Mouse (Mus musculus) neural tube, embryonic 15.5 days (tissue): ENCODE results near the gene Sema6d. TPM values are rescaled to one million over a fixed set of nuclear protein-coding genes. Genes with fewer than 3 reads are reported as not detected.
A peak's percentile ranks its signal among the peaks of the same experiment; 100 is the strongest.

Source experiments
- ATAC-seq: fragments of 200-750 bp; cut with Nextera tagmentation; 2 replicates; pipeline ENCODE4 v1.8.0; 2017; ENCODE audit warnings: mild to moderate bottlenecking, moderate TSS enrichment, moderate library complexity; ENCODE audit not compliant: low FRiP score
- H3K27ac ChIP-seq: fragments of 300-500 bp; sonication (generic); replicated peaks from 2 replicates; pipeline ENCODE4 v1.5.1; 2015; ENCODE audit warnings: mild to moderate bottlenecking, inconsistent platforms
- H3K27me3 ChIP-seq: fragments of 300-500 bp; sonication (generic); replicated peaks from 2 replicates; pipeline ENCODE4 v1.6.1; 2015; ENCODE audit warnings: inconsistent platforms
- H3K36me3 ChIP-seq: fragments of 300-500 bp; sonication (generic); 2 replicates; pipeline ENCODE4 v1.6.1; 2015; ENCODE audit warnings: inconsistent platforms
- H3K4me1 ChIP-seq: fragments of 300-500 bp; sonication (generic); 2 replicates; pipeline ENCODE4 v1.6.1; 2015; ENCODE audit warnings: inconsistent platforms
- H3K4me2 ChIP-seq: fragments of 300-500 bp; sonication (generic); 2 replicates; pipeline ENCODE4 v1.6.1; 2015; ENCODE audit warnings: inconsistent platforms, mild to moderate bottlenecking, moderate library complexity
- H3K4me3 ChIP-seq: fragments of 300-500 bp; sonication (generic); replicated peaks from 2 replicates; pipeline ENCODE4 v1.5.1; 2015; ENCODE audit warnings: mild to moderate bottlenecking, inconsistent platforms
- H3K9ac ChIP-seq: fragments of 300-500 bp; sonication (generic); replicated peaks from 2 replicates; pipeline ENCODE4 v1.6.1; 2015; ENCODE audit warnings: mild to moderate bottlenecking, inconsistent platforms
- H3K9me3 ChIP-seq: fragments of 300-500 bp; sonication (generic); replicated peaks from 2 replicates; pipeline ENCODE4 v1.6.1; 2016; ENCODE audit warnings: inconsistent platforms
- WGBS: fragments of 180-500 bp; shearing (Covaris S2); methylation state at CpG from one replicate; pipeline ENCODE4 v1.1.7; 2015; ENCODE audit warnings: mixed read lengths; 5-methylcytosine and 5-hydroxymethylcytosine counted together
- polyA plus RNA-seq: library from polyadenylated mRNA; unstranded; fragments of >200 nt; fragmentation: Nextera tagmentation; extraction: Ambion mirVana; gene quantifications from 2 replicates; pipeline ENCODE4 v1.2.1, GENCODE M21; 2015

Gene Sema6d
- polyA plus RNA-seq, 1 experiment from 2014 or later, result 50.4 TPM

DNA sequence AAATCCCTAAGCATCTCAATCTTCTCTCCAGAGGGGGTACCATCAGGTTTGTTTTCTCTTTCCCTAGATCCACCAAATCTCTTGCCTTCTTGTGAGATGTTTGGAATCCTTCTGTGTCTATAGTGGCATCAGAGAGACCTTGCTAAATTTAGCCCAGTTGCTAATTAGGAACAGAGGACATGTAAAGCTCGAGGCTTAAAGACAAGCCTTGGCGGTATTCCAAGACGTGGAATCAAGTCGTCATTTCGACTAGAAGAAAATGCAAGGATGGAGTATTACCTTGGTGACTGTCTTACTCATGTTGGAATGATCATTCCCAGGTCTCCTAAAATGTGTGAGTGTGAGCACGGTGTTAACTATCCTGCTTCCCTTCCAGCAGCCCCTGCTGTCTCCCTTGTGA lies 314.2 kb downstream of the Sema6d start:
- H3K4me3 ChIP-seq, result no peak overlapping the region
- H3K27ac ChIP-seq, result 0 out of 2 replicates have a peak overlapping the region, but pooled peaks have one; percentile 9
- H3K27me3 ChIP-seq, result no peaks in the 10 kb centered on the region
- H3K36me3 ChIP-seq, result no peaks in the 10 kb centered on the region
- no peak overlapping the region for H3K4me2 ChIP-seq
- ATAC-seq, result no peak
- H3K9ac ChIP-seq, result no peak overlapping the region
- no peaks in the 10 kb centered on the region for H3K9me3 ChIP-seq
- WGBS, result 59% methylated on average over 6 of the region's 6 CpGs
- peaks cover 19% of the 10 kb centered on the region for H3K4me1 ChIP-seq

DNA sequence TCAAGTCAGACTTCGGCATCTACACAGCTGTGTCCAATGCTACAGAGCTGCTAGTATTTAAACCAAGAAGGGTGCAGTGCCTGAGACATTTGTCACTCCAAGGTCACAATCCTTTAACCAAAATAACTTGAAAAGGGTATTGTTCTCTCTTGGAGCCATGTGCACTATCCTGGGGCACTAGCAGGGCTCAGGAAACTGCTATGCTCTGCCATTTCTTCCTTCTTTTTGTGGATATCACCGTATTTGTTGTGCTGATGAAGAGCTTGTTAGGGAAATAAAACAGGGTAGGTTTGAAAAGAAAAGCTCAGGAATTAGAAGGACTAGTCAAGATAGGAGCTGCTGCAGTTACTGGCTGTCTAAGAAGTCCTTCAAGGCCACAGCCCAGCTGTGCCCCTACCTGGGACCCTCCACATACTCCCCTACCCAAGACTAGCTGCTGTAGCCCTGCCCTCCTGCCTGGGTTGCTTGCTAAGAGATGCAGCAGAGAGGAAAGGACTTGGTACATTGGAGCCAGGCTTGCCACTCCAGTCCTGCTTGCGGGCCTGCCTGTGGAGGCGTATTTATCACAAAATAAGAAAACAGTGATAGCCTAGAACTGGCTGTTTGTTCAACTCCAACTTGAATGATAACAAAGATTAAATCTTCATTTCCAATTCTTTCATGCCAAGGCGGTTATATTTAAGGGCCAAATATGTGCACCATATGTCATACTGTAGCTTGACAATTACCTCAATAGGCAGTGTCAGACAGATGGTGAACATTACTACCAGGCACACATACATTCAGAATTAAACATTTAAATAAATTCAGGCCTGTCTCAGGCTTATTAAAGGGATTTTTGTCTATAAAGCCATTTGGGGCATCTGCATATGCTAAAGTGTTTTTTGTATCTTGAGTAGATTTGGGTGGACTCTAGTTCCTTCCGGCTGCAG lies 315.1 kb downstream of the Sema6d start:
- Histone ChIP-seq H3K4me1 (peaks cover 19% of the 10 kb centered on the region), H3K4me3 (no peak overlapping the region), H3K9ac (no peak overlapping the region), H3K27ac (peak overlapping the region; percentile 45; the same call in 1 of the 2 replicates), H3K27me3 (no peaks in the 10 kb centered on the region), H3K36me3 (no peaks in the 10 kb centered on the region), H3K9me3 (no peaks in the 10 kb centered on the region), H3K4me2 (no peak overlapping the region)
- 72% methylated on average over 6 of the region's 6 CpGs for WGBS
- ATAC-seq, result no peak

DNA sequence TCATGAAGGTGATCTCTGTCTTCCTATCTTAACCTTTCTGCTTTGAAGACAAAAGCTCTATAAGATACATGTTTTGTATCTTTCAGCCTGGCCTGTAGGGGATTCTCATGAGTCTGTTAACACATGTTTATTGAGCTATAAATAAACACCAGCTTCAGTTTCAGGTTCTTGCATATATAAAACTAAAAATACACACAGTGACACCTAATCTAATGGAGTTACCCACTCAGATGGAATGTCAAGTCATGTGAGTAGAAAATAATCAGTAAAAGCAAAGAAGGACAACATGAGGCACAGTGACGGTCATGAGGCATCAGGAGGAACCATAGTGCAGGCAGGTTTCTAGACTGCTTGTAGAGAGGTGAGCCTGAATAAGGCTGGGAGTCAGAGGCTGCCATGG lies 319.2 kb downstream of the Sema6d start:
- H3K27ac ChIP-seq, result no peak overlapping the region
- H3K4me1 ChIP-seq, result peaks cover 10% of the 10 kb centered on the region
- H3K9me3 ChIP-seq, result no peaks in the 10 kb centered on the region
- no peaks in the 10 kb centered on the region for H3K27me3 ChIP-seq
- no peak overlapping the region for H3K4me3 ChIP-seq
- WGBS, result 90% methylated on average over 1 of the region's 1 CpGs
- ATAC-seq, result no peak
- no peaks in the 10 kb centered on the region for H3K36me3 ChIP-seq
- no peak overlapping the region for H3K4me2 ChIP-seq
- no peak overlapping the region for H3K9ac ChIP-seq

DNA sequence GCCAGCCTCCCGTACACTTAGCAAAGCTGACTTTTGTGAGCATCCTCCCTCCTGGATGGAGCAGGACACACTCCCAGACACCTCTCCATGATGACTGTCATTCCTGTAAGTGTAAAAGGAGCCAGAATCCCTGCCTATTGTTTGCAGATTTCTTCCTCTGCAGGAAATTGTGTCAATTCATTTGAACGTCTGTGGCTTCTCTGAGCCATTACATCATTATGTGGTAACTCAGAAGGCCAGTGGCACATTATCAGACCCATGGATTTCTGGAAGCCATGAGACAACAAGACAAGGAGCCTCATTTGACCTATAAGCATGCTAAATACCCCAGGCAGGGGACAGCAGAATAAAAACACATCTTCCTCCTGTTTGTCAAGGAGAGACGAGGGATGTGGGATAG lies 327.0 kb downstream of the Sema6d start:
- H3K36me3 ChIP-seq, result no peaks in the 10 kb centered on the region
- ATAC-seq, result no peak
- H3K27ac ChIP-seq, result no peak overlapping the region
- H3K4me1 ChIP-seq, result no peaks in the 10 kb centered on the region
- H3K9me3 ChIP-seq, result no peaks in the 10 kb centered on the region
- no peak overlapping the region for H3K4me2 ChIP-seq
- no peak overlapping the region for H3K4me3 ChIP-seq
- no peaks in the 10 kb centered on the region for H3K27me3 ChIP-seq
- 63% methylated on average over 3 of the region's 3 CpGs for WGBS
- no peak overlapping the region for H3K9ac ChIP-seq

DNA sequence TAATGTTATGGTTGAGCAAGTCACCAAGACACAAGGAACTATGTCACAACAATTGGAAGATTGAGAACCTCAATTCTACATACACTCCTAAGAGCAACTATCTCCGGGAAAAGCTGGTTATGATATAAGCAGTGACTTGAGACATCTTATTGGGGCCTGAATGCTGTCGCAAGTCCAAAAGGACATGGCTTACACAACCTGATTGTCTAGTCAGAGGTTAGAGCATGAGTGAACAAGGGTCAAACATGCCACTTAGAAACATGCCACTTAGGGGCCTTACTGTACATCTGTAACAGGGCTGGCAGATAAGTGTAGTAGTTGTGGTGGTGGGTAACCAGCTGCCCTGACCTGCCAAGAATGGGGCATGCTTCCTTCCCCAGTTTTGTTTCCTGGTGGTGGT lies 328.6 kb downstream of the Sema6d start:
- no peak for ATAC-seq
- H3K4me3 ChIP-seq, result no peak overlapping the region
- no peaks in the 10 kb centered on the region for H3K4me1 ChIP-seq
- H3K27me3 ChIP-seq, result no peaks in the 10 kb centered on the region
- 99% methylated on average over 2 of the region's 2 CpGs for WGBS
- H3K9ac ChIP-seq, result no peak overlapping the region
- no peaks in the 10 kb centered on the region for H3K36me3 ChIP-seq
- H3K4me2 ChIP-seq, result no peak overlapping the region
- no peak overlapping the region for H3K27ac ChIP-seq
- no peaks in the 10 kb centered on the region for H3K9me3 ChIP-seq

DNA sequence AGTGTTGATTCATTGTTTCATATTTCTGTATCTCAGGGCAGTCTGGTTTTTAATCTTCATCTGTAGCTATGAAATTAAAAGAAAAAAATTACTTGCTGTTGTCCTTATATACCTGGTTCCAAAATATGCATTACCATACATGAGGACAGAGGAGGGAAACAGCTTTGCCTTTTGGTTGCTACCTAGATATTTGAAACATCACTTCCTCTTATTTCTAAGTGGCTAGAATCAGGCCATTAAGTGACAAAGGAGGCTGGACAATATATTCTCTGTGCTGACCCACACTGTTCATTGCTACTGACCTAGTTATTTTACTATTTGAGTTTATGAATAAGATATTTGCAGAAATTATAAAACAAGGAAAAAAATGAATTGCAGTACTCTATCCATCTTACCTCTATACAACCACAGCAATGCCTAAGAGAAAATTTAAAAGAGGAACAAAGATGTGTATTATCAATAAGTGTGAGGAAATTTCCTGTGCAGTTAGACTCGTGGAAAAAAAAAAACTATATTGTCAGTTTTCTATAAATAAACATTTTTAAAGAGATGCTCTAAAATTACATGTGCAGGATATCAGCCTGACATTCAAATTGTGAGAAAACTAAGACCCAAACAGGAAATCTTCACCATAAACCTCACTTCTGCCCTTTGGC lies 330.5 kb downstream of the Sema6d start:
- no peak overlapping the region for H3K27ac ChIP-seq
- no peak overlapping the region for H3K9ac ChIP-seq
- no peaks in the 10 kb centered on the region for H3K9me3 ChIP-seq
- no peaks in the 10 kb centered on the region for H3K36me3 ChIP-seq
- no peak for ATAC-seq
- H3K4me3 ChIP-seq, result no peak overlapping the region
- 65% methylated on average over 1 of the region's 1 CpGs for WGBS
- no peaks in the 10 kb centered on the region for H3K27me3 ChIP-seq
- no peak overlapping the region for H3K4me2 ChIP-seq
- no peaks in the 10 kb centered on the region for H3K4me1 ChIP-seq

DNA sequence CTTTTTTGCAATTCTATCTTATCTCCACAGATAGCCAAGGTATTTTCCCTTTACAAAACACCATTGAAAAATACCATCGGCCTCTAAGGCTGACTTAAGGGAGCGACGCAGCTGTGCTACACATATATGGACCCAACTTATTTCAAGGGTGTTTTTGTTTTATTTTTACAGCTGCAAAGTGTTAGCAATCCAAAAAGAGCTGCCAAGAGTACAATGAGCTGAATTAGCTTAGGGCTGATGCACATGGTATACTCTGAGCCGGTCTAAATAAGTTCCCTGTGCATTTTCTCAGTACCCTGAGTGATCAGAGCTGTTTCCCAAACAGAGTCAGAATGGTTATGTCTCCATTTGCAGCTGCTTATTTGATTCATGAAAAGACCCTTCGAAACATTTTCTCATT lies 340.0 kb downstream of the Sema6d start:
- ATAC-seq, result no peak
- Histone ChIP-seq H3K9me3 (no peaks in the 10 kb centered on the region), H3K4me2 (no peak overlapping the region), H3K27ac (no peak overlapping the region), H3K4me1 (no peaks in the 10 kb centered on the region), H3K4me3 (no peak overlapping the region), H3K9ac (no peak overlapping the region), H3K27me3 (no peaks in the 10 kb centered on the region), H3K36me3 (no peaks in the 10 kb centered on the region)
- WGBS, result 80% methylated on average over 5 of the region's 5 CpGs

DNA sequence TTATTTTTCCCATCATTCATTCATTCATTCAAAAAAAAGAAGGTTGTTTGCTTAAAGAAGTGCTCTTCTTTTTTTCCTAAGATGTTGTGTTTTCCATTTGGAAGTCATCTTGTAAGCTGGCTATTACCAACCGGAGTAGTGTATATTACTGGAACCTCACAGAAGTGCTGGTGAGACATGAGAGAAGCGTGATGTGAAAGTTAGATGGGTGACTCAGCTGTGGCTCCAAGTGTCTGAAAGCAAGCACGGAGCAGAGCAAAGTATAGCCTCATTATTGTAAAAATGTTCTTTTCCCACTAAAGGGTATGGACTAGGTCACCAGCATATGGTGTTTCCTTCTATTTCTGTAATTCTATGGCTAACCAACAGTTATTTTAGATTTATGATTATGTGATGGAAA lies 340.9 kb downstream of the Sema6d start:
- no peak overlapping the region for H3K4me2 ChIP-seq
- WGBS, result 93% methylated on average over 3 of the region's 3 CpGs
- no peak for ATAC-seq
- H3K9ac ChIP-seq, result no peak overlapping the region
- no peak overlapping the region for H3K4me3 ChIP-seq
- H3K27me3 ChIP-seq, result no peaks in the 10 kb centered on the region
- H3K36me3 ChIP-seq, result no peaks in the 10 kb centered on the region
- H3K4me1 ChIP-seq, result no peaks in the 10 kb centered on the region
- no peaks in the 10 kb centered on the region for H3K9me3 ChIP-seq
- H3K27ac ChIP-seq, result no peak overlapping the region

DNA sequence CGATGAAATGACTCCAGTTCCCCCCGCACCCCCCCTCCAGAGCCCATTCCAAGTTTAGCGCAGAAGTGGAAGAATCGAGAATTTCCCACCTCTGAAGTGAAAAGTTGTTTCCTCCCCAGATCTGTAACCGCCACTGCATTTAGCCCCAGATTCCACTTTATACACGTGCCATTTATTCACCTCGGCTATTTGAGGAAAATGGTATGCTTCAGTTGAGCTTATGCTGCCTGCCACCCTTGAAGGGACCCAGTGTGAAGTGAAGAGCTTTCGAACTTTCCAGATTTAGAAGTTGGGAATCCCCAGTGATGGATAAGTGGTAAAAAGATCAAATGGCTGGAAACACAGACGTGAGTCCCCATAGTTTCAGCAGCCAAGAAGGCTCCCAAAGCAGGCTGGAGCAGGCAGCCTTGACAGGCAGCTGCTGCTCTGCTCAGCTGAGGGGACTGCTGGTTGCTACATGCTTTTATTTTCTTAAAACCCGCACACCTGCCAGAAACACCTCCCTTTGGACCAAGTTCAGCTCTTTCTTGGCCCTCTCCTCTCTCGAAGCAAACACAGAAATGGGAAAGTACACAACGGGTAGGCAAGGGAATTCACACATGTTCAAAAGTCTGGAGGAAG lies 345.7 kb downstream of the Sema6d start:
- no peak for ATAC-seq
- WGBS, result 73% methylated on average over 12 of the region's 12 CpGs
- no peaks in the 10 kb centered on the region for H3K36me3 ChIP-seq
- H3K9ac ChIP-seq, result no peak overlapping the region
- no peak overlapping the region for H3K4me3 ChIP-seq
- H3K9me3 ChIP-seq, result no peaks in the 10 kb centered on the region
- no peaks in the 10 kb centered on the region for H3K27me3 ChIP-seq
- no peak overlapping the region for H3K4me2 ChIP-seq
- H3K27ac ChIP-seq, result no peak overlapping the region
- no peaks in the 10 kb centered on the region for H3K4me1 ChIP-seq

DNA sequence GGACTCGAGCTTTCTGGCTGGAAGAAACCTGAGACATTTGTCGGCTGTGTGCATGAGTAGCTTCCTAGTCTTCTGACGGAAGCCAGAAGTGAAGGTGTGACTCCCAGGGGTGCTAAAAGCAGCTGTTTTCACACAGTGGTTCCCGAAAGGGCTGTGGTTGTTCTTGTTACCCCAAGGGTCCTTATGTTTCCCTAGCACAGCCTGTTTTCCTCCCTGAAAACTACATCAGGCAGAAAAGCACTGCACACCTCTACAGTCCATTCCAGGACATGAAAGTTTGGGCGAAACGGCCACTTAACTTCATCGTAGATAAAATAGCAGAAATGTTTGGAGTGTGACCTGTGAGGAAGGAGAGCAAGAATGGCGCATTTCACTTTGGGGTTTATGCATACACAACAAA lies 346.9 kb downstream of the Sema6d start:
- Histone ChIP-seq H3K27me3 (no peaks in the 10 kb centered on the region), H3K4me1 (peaks cover 7% of the 10 kb centered on the region; the same call in 1 of the 2 replicates), H3K4me2 (no peak overlapping the region), H3K36me3 (no peaks in the 10 kb centered on the region), H3K27ac (no peak overlapping the region), H3K9ac (no peak overlapping the region), H3K4me3 (no peak overlapping the region), H3K9me3 (no peaks in the 10 kb centered on the region)
- WGBS, result 74% methylated on average over 8 of the region's 8 CpGs
- no peak for ATAC-seq

DNA sequence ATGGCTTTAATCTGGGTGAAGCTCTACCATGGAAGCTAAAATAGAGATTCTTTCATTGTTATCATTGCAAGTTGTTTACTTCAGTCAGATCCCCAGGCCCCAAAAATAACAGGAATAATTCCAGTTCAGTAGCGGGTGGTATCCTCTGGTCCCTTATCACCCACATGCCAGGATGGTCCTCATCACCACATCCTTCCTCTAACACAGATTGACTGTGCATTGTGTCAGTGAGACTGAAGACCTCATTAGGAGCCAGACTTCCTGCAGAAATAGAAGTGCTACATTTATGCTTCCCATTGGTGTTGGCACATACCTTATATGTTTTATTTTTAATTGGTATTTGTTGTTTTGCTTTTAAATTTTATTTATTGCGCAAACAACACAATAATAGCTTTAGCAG lies 354.4 kb downstream of the Sema6d start:
- H3K36me3 ChIP-seq, result no peaks in the 10 kb centered on the region
- no peaks in the 10 kb centered on the region for H3K27me3 ChIP-seq
- peaks cover 7% of the 10 kb centered on the region; the same call in 1 of the 2 replicates for H3K4me1 ChIP-seq
- ATAC-seq, result no peak
- 98% methylated on average over 2 of the region's 2 CpGs for WGBS
- H3K27ac ChIP-seq, result no peak overlapping the region
- H3K4me2 ChIP-seq, result no peak overlapping the region
- H3K9ac ChIP-seq, result no peak overlapping the region
- no peaks in the 10 kb centered on the region for H3K9me3 ChIP-seq
- no peak overlapping the region for H3K4me3 ChIP-seq

DNA sequence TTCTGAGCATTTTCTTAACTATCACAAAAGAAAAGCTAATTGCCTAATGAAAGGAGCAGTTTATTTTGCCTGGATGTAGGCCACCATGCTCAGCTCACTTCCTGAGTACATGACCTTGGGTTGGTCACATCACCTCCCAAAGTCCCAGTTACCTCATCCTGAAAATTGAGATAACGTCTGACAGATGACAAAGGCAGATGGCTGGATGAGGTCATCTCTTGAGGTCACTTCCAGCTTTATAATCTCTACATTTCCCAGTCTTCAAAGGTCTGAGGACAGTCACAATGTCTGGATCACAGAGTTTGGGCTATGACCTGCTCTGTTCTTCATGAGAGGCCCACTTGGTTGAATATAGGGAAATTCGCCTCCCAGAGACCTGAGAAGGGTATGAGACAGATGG lies 366.1 kb downstream of the Sema6d start:
- no peaks in the 10 kb centered on the region for H3K36me3 ChIP-seq
- no peak overlapping the region for H3K4me2 ChIP-seq
- H3K27me3 ChIP-seq, result no peaks in the 10 kb centered on the region
- H3K4me1 ChIP-seq, result no peaks in the 10 kb centered on the region
- no peak for ATAC-seq
- WGBS, result 84% methylated on average over 2 of the region's 2 CpGs
- H3K9me3 ChIP-seq, result no peaks in the 10 kb centered on the region
- H3K27ac ChIP-seq, result no peak overlapping the region
- no peak overlapping the region for H3K9ac ChIP-seq
- H3K4me3 ChIP-seq, result no peak overlapping the region
